Mouse (Mus musculus): ENCODE results near the gene Cxcr6.

DNA sequence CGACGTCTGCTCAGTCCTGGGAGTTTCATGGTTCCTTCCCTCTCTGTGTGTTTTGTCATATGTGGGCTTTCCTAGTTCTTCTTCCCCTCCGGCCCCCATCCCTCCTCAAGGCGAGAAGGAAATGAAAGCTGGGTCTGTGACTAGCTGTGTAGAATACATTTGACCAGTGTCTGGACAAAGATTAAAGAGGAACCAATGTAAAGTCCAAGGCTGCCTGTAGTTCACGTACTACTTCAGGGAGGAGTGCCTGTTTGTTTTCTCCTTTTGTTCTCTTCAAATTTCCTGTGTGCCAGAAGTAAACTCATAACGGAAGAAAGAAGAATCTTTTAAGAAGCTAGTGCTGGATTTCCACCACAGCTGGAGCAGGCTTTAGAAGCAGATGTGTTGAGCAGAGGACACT, 36.7 kb upstream of the Cxcr6 start:
- TF ChIP-seq CTCF (IDR thresholded peaks at IDR 0.05; ENCODE audit: control insufficient read depth, insufficient read depth, insufficient replicate concordance, low read depth, low read length) = no peak
- no peak for TF ChIP-seq POLR2A (IDR thresholded peaks at IDR 0.05; ENCODE audit: control insufficient read depth, low read depth, low read length)
